Mouse (Mus musculus): ENCODE results near the gene Prph2.

GRCm38 (mm10) chr17:46897221-46897950 is 12.9 kb upstream of the Prph2 start:
- TF ChIP-seq CTCF (IDR thresholded peaks at IDR 0.05; ENCODE audit: low read depth, low read length) (no peak), GATA1 (IDR thresholded peaks at IDR 0.05; ENCODE audit: borderline replicate concordance, low read length) (no peak), TAL1 (conservative IDR thresholded peaks at IDR 0.05; ENCODE audit: low read depth, low read length) (no peak), GATA2 (IDR thresholded peaks at IDR 0.05; ENCODE audit: borderline replicate concordance, low read depth, low read length) (no peak), POLR2AphosphoS5 (IDR thresholded peaks at IDR 0.05; ENCODE audit: insufficient replicate concordance, low read depth, low read length) (no peak)
